Mouse (Mus musculus) megakaryocyte, adult 5-6 weeks (primary cell): ENCODE measurements around the gene Tmem200a. TPM values are rescaled to one million over a fixed set of nuclear protein-coding genes. Genes with fewer than 3 reads are reported as not detected.
"Not testable (repeated sequence)": the region's sequence is repeated elsewhere in the genome, so short reads cannot be mapped to it uniquely, and the experiment has no call there.

ENCODE experiments used
- ATAC-seq: 2 replicates; pipeline ENCODE4 v1.8.0; 2016; ENCODE audit warnings: mild to moderate bottlenecking, inconsistent platforms; ENCODE audit not compliant: poor library complexity, severe bottlenecking
- total RNA-seq, 2 experiments: library from RNA; stranded (forward) in 1 of 2; stranded (reverse) in 1 of 2; fragments of 153-499, 151-499 nt in 1 of 2; fragments of 221-1000, 200-1000 nt in 1 of 2; gene quantifications; 2 replicates each; pipeline versions ENCODE4 v1.2.3 to v1.2.4; 2015 to 2017

Tmem200a gene
- total RNA-seq, 2 experiments from 2014 or later, result not detected

DNA sequence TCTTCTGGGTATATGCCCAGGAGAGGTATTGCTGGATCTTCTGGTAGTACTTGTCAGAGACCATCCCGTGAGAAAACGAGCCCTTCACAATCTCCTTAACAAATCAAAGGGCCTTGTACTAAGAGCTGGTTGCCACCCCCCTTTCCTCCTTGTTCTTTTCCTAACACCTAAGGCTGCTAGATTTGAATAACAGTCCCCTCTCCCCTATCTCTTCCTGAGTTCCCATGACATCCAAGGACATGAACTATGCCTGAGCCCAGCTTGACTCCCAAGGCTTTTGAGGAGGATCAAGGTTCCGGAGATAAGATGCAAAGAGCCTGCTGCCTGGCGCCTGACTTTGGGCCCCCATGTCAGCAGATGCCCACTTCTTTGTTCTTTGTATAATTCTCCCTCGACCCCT is 184.7 kb downstream of the Tmem200a start:
- not testable (repeated sequence) for ATAC-seq

DNA sequence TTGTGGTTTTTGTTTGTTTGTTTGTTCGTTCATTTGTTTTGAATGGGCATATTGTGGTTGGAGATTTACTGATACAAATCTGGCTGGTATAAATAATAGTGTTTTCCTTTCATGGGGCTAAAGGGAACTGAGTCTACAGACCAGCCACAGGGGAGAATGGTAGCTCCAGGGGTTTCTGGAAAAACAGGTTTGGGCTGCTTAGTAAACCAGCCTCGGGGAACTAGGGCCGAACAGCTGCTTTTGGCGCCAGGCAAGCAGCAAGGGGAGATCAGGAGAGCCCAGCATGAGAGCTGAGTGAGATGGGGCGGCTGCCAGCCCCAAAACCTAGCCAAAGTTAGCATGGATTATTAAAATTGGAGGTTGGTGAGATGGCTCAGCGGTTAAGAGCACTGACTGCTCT is 191.6 kb downstream of the Tmem200a start:
- ATAC-seq, result no peak

DNA sequence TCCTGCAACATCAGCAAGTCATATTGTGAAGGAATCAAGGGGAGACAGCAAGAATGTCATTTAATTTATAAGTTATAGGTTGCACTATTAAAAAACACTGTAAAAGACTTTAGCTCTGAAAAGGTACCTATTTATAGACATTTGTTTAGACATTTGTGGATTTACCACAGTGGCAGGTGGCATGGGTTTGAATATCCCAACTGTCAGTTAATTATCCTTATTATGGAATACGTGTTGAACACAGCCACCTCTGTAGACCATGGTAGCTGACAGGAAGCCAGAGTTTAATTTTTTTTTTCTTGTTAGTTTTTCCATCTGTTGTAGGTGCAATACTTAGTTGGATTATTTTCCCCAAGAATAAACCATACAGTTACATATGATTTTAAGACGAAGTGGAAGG is 194.3 kb downstream of the Tmem200a start:
- no peak for ATAC-seq

GRCm38 (mm10) chr10:25877731-25878130 is 201.1 kb downstream of the Tmem200a start:
- no peak for ATAC-seq

DNA sequence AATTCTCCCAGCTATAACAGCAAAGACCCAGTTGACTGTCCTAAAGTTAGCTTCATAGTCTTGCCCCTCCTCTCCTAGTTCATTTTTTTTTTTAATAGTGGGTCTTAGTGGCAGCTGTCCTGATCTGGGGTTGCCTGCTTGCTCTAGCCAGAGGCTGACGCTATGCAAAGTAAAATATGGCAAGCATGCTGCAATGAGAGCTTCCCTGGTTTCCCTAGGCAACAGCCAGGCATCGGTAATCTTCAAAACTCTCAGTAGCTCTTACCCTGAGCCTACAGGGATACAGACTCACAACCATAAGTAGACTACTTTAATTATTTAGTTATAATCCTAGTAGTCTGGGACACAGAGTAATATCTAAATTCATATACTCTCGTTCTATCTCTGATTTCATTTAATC is 202.0 kb downstream of the Tmem200a start:
- ATAC-seq, result no peak

GRCm38 (mm10) chr10:25868739-25869138 is 210.1 kb downstream of the Tmem200a start:
- no peak for ATAC-seq

Other genes with a start within 250 kb of the Tmem200a start
- not detected in 2 replicates for gene Gm9767, start 797 bp downstream of the Tmem200a start, total RNA-seq (2015)
- not detected in 2 replicates for gene Gm9767, start 797 bp downstream of the Tmem200a start, total RNA-seq (2017)
- 1.8 and 3.9 TPM in 2 replicates for gene Samd3, start 150.7 kb upstream of the Tmem200a start, total RNA-seq (2015)
- 4.2 and 5.7 TPM in 2 replicates for gene Samd3, start 150.7 kb upstream of the Tmem200a start, total RNA-seq (2017)